Mouse (Mus musculus) ovary, postnatal 36 days (tissue): ENCODE results near the gene Trip11.
"Not testable (repeated sequence)": the region's sequence is repeated elsewhere in the genome, so short reads cannot be mapped to it uniquely, and the experiment has no call there.

Experiments used
- DNase-seq: peaks from one replicate; pipeline ENCODE4 v3.0.0; 2022; ENCODE audit warnings: low spot score, mixed read lengths

The Trip11 gene

GRCm38 (mm10) chr12:101912626-101913490 lies at the start of gene Trip11:
Gene Trip11 (minus strand): TSS chr12:101913267.
- peak; percentile 89 for DNase-seq

GRCm38 (mm10) chr12:101958960-101959780 lies 46.1 kb upstream of the Trip11 start:
- not testable (repeated sequence) for DNase-seq

GRCm38 (mm10) chr12:101958556-101958955 lies 45.5 kb upstream of the Trip11 start:
- no peak for DNase-seq

GRCm38 (mm10) chr12:101957942-101958544 lies 45.0 kb upstream of the Trip11 start, which contains the start of gene Atxn3:
Gene Atxn3 (minus strand): TSS chr12:101958246.
- peak; percentile 96 for DNase-seq

- DNase-seq = no peak
Measured at GRCm38 (mm10) chr12:101957079-101957941, 44.2 kb upstream of the Trip11 start.

GRCm38 (mm10) chr12:101955821-101956220 lies 42.8 kb upstream of the Trip11 start:
- not testable (repeated sequence) for DNase-seq

- no peak for DNase-seq
Measured at GRCm38 (mm10) chr12:101948801-101949200, 35.7 kb upstream of the Trip11 start.

- DNase-seq = no peak
Measured at GRCm38 (mm10) chr12:101947986-101948385, 34.9 kb upstream of the Trip11 start.

GRCm38 (mm10) chr12:101937572-101937971 lies 24.5 kb upstream of the Trip11 start:
- no peak for DNase-seq

GRCm38 (mm10) chr12:101935223-101935622 lies 22.2 kb upstream of the Trip11 start:
- no peak for DNase-seq

GRCm38 (mm10) chr12:101928423-101928822 lies 15.4 kb upstream of the Trip11 start:
- DNase-seq = no peak

GRCm38 (mm10) chr12:101922313-101922712 lies 9.2 kb upstream of the Trip11 start:
- no peak for DNase-seq

- no peak for DNase-seq
Measured at GRCm38 (mm10) chr12:101919847-101920246, 6.8 kb upstream of the Trip11 start.

- DNase-seq = no peak
Measured at GRCm38 (mm10) chr12:101917165-101917564, 4.1 kb upstream of the Trip11 start.

- DNase-seq = no peak
Measured at GRCm38 (mm10) chr12:101911346-101911745, 1.7 kb downstream of the Trip11 start.

- no peak for DNase-seq
Measured at GRCm38 (mm10) chr12:101910360-101910759, 2.7 kb downstream of the Trip11 start.

- no peak for DNase-seq
Measured at GRCm38 (mm10) chr12:101905817-101906216, 7.2 kb downstream of the Trip11 start.

GRCm38 (mm10) chr12:101904906-101905305 lies 8.2 kb downstream of the Trip11 start:
- DNase-seq = no peak

GRCm38 (mm10) chr12:101904170-101904569 lies 8.9 kb downstream of the Trip11 start:
- no peak for DNase-seq

GRCm38 (mm10) chr12:101899671-101900245 lies 13.3 kb downstream of the Trip11 start:
- no peak for DNase-seq

- no peak for DNase-seq
Measured at GRCm38 (mm10) chr12:101898966-101899365, 14.1 kb downstream of the Trip11 start.
